Mouse (Mus musculus) subcutaneous adipose tissue, adult 2 months (tissue): ENCODE data around the gene Atad1. TPM values are rescaled to one million over a fixed set of nuclear protein-coding genes. Genes with fewer than 3 reads are reported as not detected.

Experiments
- polyA plus RNA-seq: library from polyadenylated mRNA; depleted of rRNA; stranded (reverse); fragments of >200 nt; gene quantifications from 2 replicates; pipeline ENCODE4 v1.2.3, GENCODE M21; 2012; ENCODE audit warnings: low replicate concordance; rRNA removed

Gene Atad1
- 16.8 and 17.9 TPM in 2 replicates for polyA plus RNA-seq

DNA sequence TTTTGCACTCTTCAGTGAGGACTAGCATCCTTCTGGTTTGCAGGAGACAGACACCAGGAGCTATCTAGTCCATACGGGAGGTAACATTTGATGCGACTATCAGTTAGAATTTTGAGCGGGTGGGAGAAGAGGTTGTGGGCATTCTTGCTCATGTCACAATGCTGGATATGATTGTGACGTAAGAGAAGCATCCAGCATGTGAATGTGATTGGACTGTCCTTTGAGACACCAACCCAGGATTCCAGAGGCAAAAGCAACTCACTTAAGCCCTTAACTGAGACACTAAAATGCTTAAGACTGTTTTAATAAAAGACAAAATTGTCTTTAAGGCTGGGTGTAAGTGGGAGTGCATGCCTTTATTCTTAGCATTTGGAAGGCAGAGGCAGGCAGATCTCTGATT is at the start of gene Atad1:
Gene Atad1, minus strand, starts transcription at position 101 of the 400 bp plus-strand sequence.

DNA sequence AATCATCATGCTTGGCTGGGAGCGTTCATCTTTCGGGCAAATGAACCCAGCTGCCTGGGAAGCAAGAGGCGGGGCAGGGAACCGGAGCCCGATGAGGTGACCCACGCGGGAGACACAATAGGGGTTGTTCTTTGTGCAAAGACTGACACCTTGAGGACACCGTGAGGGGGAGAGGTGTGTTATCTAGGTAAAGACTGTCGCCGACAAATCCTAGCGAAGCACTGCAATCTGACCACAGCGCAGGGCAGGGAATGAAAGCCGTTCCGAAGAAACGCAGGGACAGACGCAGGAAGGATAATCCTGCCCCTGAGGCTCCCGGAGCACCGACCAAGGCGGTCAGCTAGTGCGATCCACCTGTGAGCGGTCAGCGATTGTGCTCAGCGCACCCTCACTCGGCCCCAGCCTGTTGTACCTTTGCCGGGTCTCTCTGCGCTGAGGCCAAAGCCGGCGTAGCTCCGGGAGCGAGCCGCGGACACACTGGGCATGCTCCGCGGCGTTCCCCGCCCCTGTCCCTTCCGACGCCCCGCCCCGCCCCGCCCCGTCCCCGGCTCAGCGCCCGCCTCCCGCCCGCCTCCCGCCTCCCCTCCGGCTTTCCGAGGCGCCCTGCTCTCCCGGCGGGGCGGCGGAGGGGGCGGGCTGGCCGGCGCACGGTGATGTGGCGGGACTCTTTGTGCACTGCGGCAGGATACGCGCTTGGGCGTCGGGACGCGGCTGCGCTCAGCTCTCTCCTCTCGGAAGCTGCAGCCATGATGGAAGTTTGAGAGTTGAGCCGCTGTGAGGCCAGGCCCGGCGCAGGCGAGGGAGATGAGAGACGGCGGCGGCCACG is 17.5 kb upstream of the Atad1 start, which contains the start of gene Pten:
Gene Pten, plus strand, starts transcription at position 598 of the 826 bp plus-strand sequence.

Other genes starting within 250 kb of the Atad1 start
- 5.9 and 23.9 TPM in 2 replicates for gene Papss2, start 144.0 kb downstream of the Atad1 start, polyA plus RNA-seq
- gene Pten, start 17.7 kb upstream of the Atad1 start, polyA plus RNA-seq, result 20.2 and 23.2 TPM in 2 replicates